Mouse (Mus musculus) heart, adult 2 months (tissue): ENCODE measurements around the gene Heg1.

ENCODE experiments used
- CTCF ChIP-seq: fragments of 200-600 bp; IDR thresholded peaks from 2 replicates; pipeline ENCODE4 v1.8.1; 2022; ENCODE audit warnings: antibody characterized with exemption, mild to moderate bottlenecking, moderate library complexity
- EP300 ChIP-seq: fragments of 200-500 bp; IDR thresholded peaks from 2 replicates; pipeline ENCODE4 v1.6.1; 2011; ENCODE audit warnings: low read depth, low read length, control low read depth; ENCODE audit not compliant: insufficient read depth
- POLR2A ChIP-seq: fragments of 200-500 bp; IDR thresholded peaks from 2 replicates; pipeline ENCODE4 v1.6.1; 2011; ENCODE audit warnings: mild to moderate bottlenecking, low read depth, low read length, control low read depth; ENCODE audit not compliant: insufficient read depth

DNA sequence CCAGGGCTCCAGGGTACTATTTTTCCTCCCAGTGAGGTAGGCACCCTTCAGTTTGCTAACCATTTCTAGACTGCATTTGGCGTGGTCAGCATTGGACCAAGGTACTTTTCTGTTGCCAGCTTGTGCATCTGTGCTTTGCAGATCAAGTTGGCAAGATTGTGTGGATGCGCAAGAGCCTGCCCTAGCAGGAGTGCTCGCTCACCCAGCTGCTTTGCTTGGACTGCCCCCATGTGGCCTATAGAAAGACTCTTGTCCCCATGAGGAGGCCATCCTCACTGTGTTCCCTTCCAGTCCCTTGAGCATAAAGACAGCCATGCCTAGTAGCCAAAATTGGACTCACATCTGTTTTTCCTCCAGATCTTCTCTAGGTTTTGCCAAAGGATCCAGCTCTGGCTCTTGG lies 55.6 kb downstream of the Heg1 start:
- TF ChIP-seq POLR2A (no peak), EP300 (peak; percentile 83), CTCF (peak; percentile 84)
